Mouse (Mus musculus): ENCODE results near the gene Vmn2r19. TPM values are rescaled to one million over a fixed set of nuclear protein-coding genes. Genes with fewer than 3 reads are reported as not detected.
A peak's percentile ranks its signal among the peaks of the same experiment; 100 is the strongest.

Gene Vmn2r19
- total and polyA plus RNA-seq, 3 experiments, result not detected

DNA sequence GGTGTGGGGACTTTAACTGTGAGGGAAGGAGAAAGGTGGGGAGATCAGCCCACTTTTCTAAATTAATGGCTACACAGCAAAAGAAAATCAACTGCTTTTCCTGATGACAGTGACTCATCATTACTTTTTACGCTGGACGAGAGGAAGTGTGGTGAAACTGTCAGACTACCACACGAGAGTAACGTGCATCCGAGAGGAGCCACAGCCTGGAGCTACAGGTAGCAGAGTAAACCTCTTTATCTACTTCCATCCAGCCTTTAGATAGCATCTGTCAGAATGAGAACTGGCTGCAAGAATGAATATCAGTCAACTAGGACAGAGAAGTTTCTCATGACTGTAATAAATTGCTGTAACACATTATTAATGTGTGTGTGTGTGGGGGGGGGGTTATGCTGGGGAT lies 41.2 kb upstream of the Vmn2r19 start:
- Histone ChIP-seq H3K9ac (ENCODE audit: control insufficient read depth, low read depth, low read length, poor library complexity, severe bottlenecking) (0 out of 2 replicates have a peak overlapping the region, but pooled peaks have one; percentile 12), H3K4me1 (ENCODE audit: control insufficient read depth in 1 of 2, insufficient read depth in 2 of 2, low read length in 2 of 2) (peaks cover 21% of the 10 kb centered on the region in 2 experiments), H3K9me3 (replicated peaks; ENCODE audit: insufficient read depth, low read length) (no peaks in the 10 kb centered on the region), H3K4me3 (ENCODE audit: control insufficient read depth in 1 of 2, insufficient read depth in 1 of 2, low read depth in 2 of 2, low read length in 2 of 2) (no peak overlapping the region; a peak in 1 of 4 replicates), H3K79me2 (ENCODE audit: control insufficient read depth, insufficient read depth, low read length, poor library complexity) (no peaks in the 10 kb centered on the region), H3K27me3 (ENCODE audit: control insufficient read depth in 1 of 2, insufficient read depth in 2 of 2, low read length in 2 of 2) (no peaks in the 10 kb centered on the region), H3K36me3 (ENCODE audit: control insufficient read depth in 1 of 2, insufficient read depth in 2 of 2, low read length in 2 of 2) (peaks cover 0 to 35% of the 10 kb centered on the region in 2 experiments; a peak in 2 of 4 replicates), H3K27ac (ENCODE audit: control insufficient read depth, low read depth, low read length) (peak overlapping the region; percentile 64)
- peak; percentile 83 for DNase-seq (ENCODE audit: low read depth, low spot score)
- no peak for TF ChIP-seq NRF1 (IDR thresholded peaks at IDR 0.05; ENCODE audit: insufficient read depth, low read depth, low read length, poor library complexity, severe bottlenecking)
- no peak for TF ChIP-seq KAT2A (conservative IDR thresholded peaks at IDR 0.05; ENCODE audit: low read depth, low read length)
- TF ChIP-seq POLR2AphosphoS5 (IDR thresholded peaks at IDR 0.05; ENCODE audit: borderline replicate concordance, low read depth, low read length), result no peak
- peak; percentile 45; the same call in 1 of the 2 replicates for TF ChIP-seq TCF12 (IDR thresholded peaks at IDR 0.05; ENCODE audit: low read depth, low read length)
- peak in 1 of 2 experiments; percentile 32; a peak in 1 of 4 replicates for TF ChIP-seq POLR2A (IDR thresholded peaks at IDR 0.05; ENCODE audit: control insufficient read depth in 1 of 2, insufficient read depth in 1 of 2, low read depth in 1 of 2, low read length in 2 of 2, poor library complexity in 1 of 2)
- no peak for TF ChIP-seq ELF1 (IDR thresholded peaks at IDR 0.05; ENCODE audit: low read depth, low read length)
- no peak for TF ChIP-seq SIN3A (IDR thresholded peaks at IDR 0.05; ENCODE audit: low read length)
- TF ChIP-seq ETS1 (IDR thresholded peaks at IDR 0.05; ENCODE audit: low read depth, low read length), result peak; percentile 77
- TF ChIP-seq GABPA (IDR thresholded peaks at IDR 0.05; ENCODE audit: low read depth, low read length), result peak; percentile 55; the same call in 1 of the 2 replicates
- TF ChIP-seq MYC (IDR thresholded peaks at IDR 0.05; ENCODE audit: low read depth, low read length), result peak; percentile 66; the same call in 1 of the 2 replicates
- no peak; the same call in 1 of the 2 replicates for TF ChIP-seq TAL1 (IDR thresholded peaks at IDR 0.05; ENCODE audit: low read length)
- TF ChIP-seq ZMIZ1 (IDR thresholded peaks at IDR 0.05; ENCODE audit: low read depth, low read length), result no peak
- no peak for TF ChIP-seq ZKSCAN1 (IDR thresholded peaks at IDR 0.05; ENCODE audit: low read depth, low read length)
- no peak for TF ChIP-seq RAD21 (IDR thresholded peaks at IDR 0.05; ENCODE audit: low read depth, low read length)
- TF ChIP-seq NELFE (IDR thresholded peaks at IDR 0.05; ENCODE audit: low read depth, low read length), result no peak; the same call in 1 of the 2 replicates
- peak; percentile 55 to 89 for TF ChIP-seq EP300 (IDR thresholded peaks at IDR 0.05; ENCODE audit: low read depth in 1 of 2, low read length in 2 of 2)
- no peak for TF ChIP-seq ZC3H11A (IDR thresholded peaks at IDR 0.05; ENCODE audit: low read depth, low read length)
- no peak for TF ChIP-seq SMC3 (IDR thresholded peaks at IDR 0.05; ENCODE audit: low read depth, low read length)
- peak; percentile 67; the same call in 1 of the 2 replicates for TF ChIP-seq BHLHE40 (IDR thresholded peaks at IDR 0.05; ENCODE audit: borderline replicate concordance, low read depth, low read length)
- no peak for TF ChIP-seq UBTF (IDR thresholded peaks at IDR 0.05; ENCODE audit: borderline replicate concordance, insufficient read depth, low read depth, low read length)
- TF ChIP-seq ZNF384 (IDR thresholded peaks at IDR 0.05; ENCODE audit: low read depth, low read length), result no peak
- no peak for TF ChIP-seq E2F4 (IDR thresholded peaks at IDR 0.05; ENCODE audit: borderline replicate concordance, low read depth, low read length)
- no peak for TF ChIP-seq USF1 (IDR thresholded peaks at IDR 0.05; ENCODE audit: low read depth, low read length)
- peak; percentile 70 for TF ChIP-seq MYB (IDR thresholded peaks at IDR 0.05; ENCODE audit: low read depth, low read length)
- no peak for TF ChIP-seq USF2 (IDR thresholded peaks at IDR 0.05; ENCODE audit: borderline replicate concordance in 1 of 2, insufficient read depth in 1 of 2, low read depth in 1 of 2, low read length in 2 of 2)
- no peak for TF ChIP-seq CTCF (IDR thresholded peaks at IDR 0.05 in 2 of 3, conservative IDR thresholded peaks at IDR 0.05 in 1 of 3; ENCODE audit: control insufficient read depth in 1 of 3, insufficient read depth in 1 of 3, low read depth in 2 of 3, low read length in 3 of 3, poor library complexity in 1 of 3, severe bottlenecking in 1 of 3)
- no peak for TF ChIP-seq CHD1 (IDR thresholded peaks at IDR 0.05; ENCODE audit: low read depth, low read length)
- TF ChIP-seq POLR2AphosphoS2 (IDR thresholded peaks at IDR 0.05; ENCODE audit: low read length), result no peak
- 0 out of 2 replicates have a peak, but pooled peaks have one; percentile 15 for TF ChIP-seq MAX (IDR thresholded peaks at IDR 0.05; ENCODE audit: low read length)
- no peak for TF ChIP-seq CHD2 (IDR thresholded peaks at IDR 0.05; ENCODE audit: low read length)
- 0 out of 2 replicates have a peak, but pooled peaks have one; percentile 45 for TF ChIP-seq MXI1 (IDR thresholded peaks at IDR 0.05; ENCODE audit: low read depth, low read length)
- no peak for TF ChIP-seq MEF2A (IDR thresholded peaks at IDR 0.05; ENCODE audit: extremely low read depth, insufficient replicate concordance, low read depth, low read length, poor library complexity, severe bottlenecking)
- no peak for TF ChIP-seq MAZ (IDR thresholded peaks at IDR 0.05; ENCODE audit: low read depth, low read length)
- 0 out of 2 replicates have a peak, but pooled peaks have one; percentile 40 for TF ChIP-seq RCOR1 (IDR thresholded peaks at IDR 0.05; ENCODE audit: low read depth, low read length)
- TF ChIP-seq HCFC1 (IDR thresholded peaks at IDR 0.05; ENCODE audit: low read depth, low read length), result 0 out of 2 replicates have a peak, but pooled peaks have one; percentile 18
- TF ChIP-seq JUND (IDR thresholded peaks at IDR 0.05; ENCODE audit: low read depth, low read length), result no peak
- no peak for TF ChIP-seq MAFK (IDR thresholded peaks at IDR 0.05; ENCODE audit: borderline replicate concordance, low read depth, low read length)
